Mouse (Mus musculus) left cerebral cortex, adult 2 months (tissue): Measurements from ENCODE around the gene En2. TPM values are rescaled to one million over a fixed set of nuclear protein-coding genes. Genes with fewer than 3 reads are reported as not detected.

ENCODE experiments used
- DNase-seq, 2 experiments: peaks; one replicate each; pipeline ENCODE4 v3.0.0; 2021 to 2022; ENCODE audit warnings: low spot score in 2 of 2, mixed read lengths in 1 of 2; ENCODE audit errors: extremely low spot score in 1 of 2
- H3K27ac ChIP-seq: fragments of 200-600 bp; 2 replicates; pipeline ENCODE4 v1.8.1; 2022
- H3K4me3 ChIP-seq: fragments of 200-600 bp; 2 replicates; pipeline ENCODE4 v1.8.1; 2022
- CTCF ChIP-seq: fragments of 200-600 bp; IDR thresholded peaks from 2 replicates; pipeline ENCODE4 v1.8.1; 2022; ENCODE audit warnings: antibody characterized with exemption, mild to moderate bottlenecking, moderate library complexity
- intact Hi-C: fragments of 180-260 bp; cut with DNase I; formaldehyde crosslinking; loops from one replicate; pipeline ENCODE4 v1.15.1; 2025
- total RNA-seq, 2 experiments: library from RNA; stranded (reverse); gene quantifications; 2 replicates each; pipeline ENCODE4 v1.2.3; 2021

The En2 gene
- total RNA-seq, 2 experiments from 2014 or later, result 0.09 to 0.59 TPM

- intact Hi-C loops, result no loop called here
- H3K4me3 ChIP-seq, result no peak overlapping the region
- TF ChIP-seq CTCF, result no peak
- H3K27ac ChIP-seq, result no peak overlapping the region
- DNase-seq, result no peak
These were observed 54.1 kb downstream of the En2 start for GRCm38 (mm10) chr5:28219596-28219995.

Other genes starting within 250 kb of the En2 start
- gene Insig1, start 94.3 kb upstream of the En2 start, total RNA-seq, result 10 to 100 TPM; 76.8 to 82.2 TPM
- not detected for gene Cnpy1, start 80.1 kb downstream of the En2 start, total RNA-seq
- gene Rbm33, start 151.4 kb downstream of the En2 start, total RNA-seq, result 10 to 100 TPM; 72.1 to 75.2 TPM